Mouse (Mus musculus): ENCODE results near the gene Cd2bp2. TPM values are rescaled to one million over a fixed set of nuclear protein-coding genes. Genes with fewer than 3 reads are reported as not detected.

Cd2bp2 gene
- total RNA-seq, 2 experiments from 2014 or later: 36.7 to 41.1 TPM

DNA sequence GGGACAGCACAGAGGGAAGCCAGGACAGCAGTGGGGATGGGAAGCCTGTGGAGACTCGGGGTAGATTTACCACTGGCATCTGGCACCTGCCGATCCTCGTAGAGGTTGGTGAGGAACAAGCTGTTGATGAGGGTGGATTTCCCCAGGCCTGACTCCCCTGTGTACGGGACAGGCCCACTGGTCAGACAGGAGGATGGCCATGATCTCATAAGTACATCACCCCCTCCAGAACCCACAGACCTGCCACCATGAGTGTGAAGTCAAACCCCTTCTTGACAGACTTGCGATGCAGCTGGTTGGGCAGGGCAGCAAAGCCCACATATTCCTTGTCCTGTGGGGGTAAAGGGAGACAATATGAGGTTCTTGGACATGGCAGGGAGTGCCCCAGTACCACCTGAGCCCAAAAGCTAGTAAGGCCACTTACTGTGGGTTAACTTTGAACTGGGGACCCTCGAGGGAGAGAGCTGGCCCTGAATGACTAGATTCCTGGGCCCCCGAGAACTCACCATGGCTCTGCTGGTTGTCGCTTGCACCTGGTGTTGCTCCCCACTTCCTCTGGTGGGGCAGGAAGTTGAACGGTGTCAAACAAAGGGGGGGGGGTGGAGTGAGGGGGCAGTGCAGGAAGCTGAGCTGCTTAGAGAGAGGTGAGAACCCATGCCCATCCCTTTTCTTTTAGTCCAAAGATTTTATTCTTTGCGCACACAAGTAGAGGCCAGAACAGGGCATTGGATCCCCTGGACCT is 22.2 kb upstream of the Cd2bp2 start:
- no peak for DNase-seq

- DNase-seq: no peak
These were observed 21.6 kb upstream of the Cd2bp2 start for GRCm38 (mm10) chr7:127217475-127217874.

DNA sequence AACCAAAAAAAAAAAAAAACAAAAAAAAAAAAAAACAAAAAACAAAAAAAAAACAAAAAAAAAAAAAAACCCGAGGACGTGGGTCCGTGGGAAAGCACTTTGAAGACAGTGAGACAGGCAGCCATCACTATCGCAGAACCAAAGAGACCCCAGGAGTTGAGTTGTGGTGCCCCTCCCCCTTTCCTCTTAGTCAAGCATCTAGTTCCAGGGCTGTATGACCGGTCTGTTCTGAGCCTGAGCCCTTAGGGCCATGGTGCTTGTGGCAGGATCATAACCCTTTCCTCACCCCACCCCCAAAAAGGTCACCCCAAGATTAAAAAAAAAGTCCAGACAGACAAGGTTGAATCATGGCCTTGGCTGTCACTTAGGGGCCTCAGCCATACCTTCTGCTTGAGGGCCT is 20.5 kb upstream of the Cd2bp2 start:
- no peak for DNase-seq

DNA sequence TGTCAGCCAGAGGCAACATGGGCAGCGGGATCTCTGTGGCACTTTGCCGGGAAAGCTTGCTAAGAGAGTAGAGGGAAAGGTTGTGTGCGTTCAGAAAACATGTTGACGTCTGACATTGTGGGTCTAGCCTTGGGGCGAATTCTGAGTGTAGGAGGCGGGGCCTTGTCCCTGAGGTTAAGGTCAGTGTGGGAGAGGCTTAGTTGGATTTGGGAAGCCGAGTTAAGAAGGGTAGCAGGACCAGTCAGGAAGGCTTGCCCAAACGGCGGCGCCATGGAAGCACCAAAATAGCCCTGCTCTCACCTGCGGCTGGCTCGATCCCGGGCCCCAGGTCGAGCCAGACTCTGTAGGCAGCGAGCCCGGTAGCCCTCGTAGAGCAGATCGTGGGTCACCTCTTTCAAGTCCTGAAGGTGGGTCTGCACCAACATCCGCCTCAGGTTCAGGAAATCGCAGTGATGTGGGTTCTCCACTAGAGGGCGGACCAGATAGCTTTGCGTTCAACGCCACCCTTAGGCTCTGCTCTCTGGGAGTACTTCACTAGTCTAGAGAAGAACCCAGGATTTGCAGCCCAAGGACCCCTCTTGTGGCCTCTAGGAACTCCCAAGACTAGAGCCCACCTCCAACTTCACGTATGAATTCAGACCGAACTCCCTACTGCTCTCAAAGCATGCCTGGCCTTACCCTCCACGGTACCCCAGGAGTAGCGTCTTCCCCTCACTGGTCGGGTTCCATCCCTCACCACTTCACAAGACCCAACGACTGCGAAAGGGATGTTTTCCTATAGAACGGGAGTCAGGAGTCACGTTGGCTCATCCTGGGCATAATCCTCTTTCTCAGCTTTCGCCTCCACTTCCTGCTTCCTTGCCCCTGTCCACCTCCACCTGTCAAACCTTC is 19.4 kb upstream of the Cd2bp2 start:
- DNase-seq: peak; percentile 71

DNA sequence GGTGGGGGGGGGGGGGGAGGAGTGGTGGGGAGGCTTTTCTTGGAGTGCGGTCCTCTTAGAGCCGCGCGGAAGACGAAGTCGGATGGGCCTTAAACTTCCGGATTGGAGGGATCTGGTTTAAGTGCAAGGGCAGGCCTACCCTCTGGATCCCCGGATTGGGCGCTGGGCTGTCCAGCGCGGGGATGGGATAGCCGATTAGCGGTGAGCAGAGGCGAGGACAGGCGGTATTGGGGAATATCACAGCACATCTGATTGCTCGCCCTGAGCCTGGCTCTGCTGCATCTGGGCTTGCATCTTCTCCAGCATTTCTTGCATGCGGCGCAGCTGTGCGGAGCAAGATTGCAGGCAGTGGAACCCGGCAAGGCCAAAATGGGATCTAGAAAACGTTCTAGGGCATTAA is 18.7 kb upstream of the Cd2bp2 start:
- peak; percentile 60 for DNase-seq

GRCm38 (mm10) chr7:127213930-127214329 is 18.1 kb upstream of the Cd2bp2 start:
- DNase-seq: no peak

- DNase-seq: no peak
These were observed 17.6 kb upstream of the Cd2bp2 start for GRCm38 (mm10) chr7:127213485-127213884.

- peak; percentile 57 for DNase-seq
These were observed 16.8 kb upstream of the Cd2bp2 start for GRCm38 (mm10) chr7:127212432-127213250.

GRCm38 (mm10) chr7:127211014-127211745 is 15.3 kb upstream of the Cd2bp2 start:
- no peak for DNase-seq

GRCm38 (mm10) chr7:127210266-127210665 is 14.4 kb upstream of the Cd2bp2 start:
- DNase-seq: no peak

- no peak for DNase-seq
These were observed 14.0 kb upstream of the Cd2bp2 start for GRCm38 (mm10) chr7:127209851-127210250.

DNA sequence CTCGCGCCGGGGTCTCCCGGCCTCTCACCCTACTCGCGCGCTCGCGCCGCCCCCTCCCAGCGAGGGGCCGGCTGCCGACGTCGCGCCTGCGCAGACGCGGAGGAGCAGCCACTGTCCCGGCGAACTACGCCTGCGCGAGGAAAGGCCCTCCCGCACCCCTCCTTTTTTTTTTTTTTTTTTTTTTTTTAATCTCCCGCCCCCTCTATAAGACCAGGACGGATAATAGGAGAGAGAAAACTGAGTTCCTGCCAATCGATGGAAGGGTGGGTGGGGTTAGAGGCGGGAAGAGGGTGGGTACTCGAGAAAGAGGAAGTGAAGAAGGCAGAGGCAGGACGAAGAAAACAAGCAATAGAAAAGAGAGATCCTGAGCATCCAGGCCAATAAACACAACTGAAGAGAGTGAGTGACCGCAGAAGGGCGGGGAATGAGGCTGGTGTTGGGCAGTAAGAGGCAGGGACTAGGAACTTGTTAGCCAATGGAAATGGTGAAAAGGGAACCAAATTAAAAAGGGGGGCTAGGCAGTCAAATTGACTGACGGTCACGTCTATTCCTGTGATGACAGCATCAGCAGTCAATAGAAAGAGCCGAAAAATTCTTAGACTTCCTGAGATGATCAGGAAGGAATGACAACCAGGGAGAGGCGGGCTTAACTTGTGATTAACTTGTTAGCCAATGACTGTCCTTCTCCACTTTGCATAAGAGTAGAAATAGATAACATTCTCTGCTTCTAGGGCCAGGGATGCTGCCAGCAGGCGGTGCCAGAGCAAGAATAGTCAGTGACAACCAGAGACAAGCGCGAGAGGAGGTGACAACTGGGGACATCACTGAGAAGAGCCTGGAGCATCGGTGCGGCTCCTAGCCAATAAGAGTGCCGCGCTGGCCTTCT is 12.9 kb upstream of the Cd2bp2 start, which contains the start of gene Mylpf:
Mylpf (plus strand) TSS at position 338 of the 886 bp plus-strand sequence.
- DNase-seq: peak; percentile 96

DNA sequence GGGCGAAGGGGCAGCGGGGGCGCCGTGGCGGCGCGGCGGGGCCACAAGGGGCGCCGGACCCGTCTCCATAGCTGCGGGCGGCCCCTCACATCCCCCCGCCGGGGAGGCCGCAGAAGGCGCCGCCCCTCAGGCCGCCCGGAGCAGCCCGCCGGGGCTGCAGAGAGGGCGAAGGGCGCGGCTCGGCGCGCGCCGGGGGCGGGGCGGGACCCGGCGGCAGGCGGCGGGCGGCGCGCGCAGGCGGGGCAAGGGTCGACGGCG is 12.4 kb upstream of the Cd2bp2 start, which contains the start of gene Tbc1d10b:
Tbc1d10b (minus strand) TSS at position 174 of the 258 bp plus-strand sequence.
- no peak for DNase-seq

DNA sequence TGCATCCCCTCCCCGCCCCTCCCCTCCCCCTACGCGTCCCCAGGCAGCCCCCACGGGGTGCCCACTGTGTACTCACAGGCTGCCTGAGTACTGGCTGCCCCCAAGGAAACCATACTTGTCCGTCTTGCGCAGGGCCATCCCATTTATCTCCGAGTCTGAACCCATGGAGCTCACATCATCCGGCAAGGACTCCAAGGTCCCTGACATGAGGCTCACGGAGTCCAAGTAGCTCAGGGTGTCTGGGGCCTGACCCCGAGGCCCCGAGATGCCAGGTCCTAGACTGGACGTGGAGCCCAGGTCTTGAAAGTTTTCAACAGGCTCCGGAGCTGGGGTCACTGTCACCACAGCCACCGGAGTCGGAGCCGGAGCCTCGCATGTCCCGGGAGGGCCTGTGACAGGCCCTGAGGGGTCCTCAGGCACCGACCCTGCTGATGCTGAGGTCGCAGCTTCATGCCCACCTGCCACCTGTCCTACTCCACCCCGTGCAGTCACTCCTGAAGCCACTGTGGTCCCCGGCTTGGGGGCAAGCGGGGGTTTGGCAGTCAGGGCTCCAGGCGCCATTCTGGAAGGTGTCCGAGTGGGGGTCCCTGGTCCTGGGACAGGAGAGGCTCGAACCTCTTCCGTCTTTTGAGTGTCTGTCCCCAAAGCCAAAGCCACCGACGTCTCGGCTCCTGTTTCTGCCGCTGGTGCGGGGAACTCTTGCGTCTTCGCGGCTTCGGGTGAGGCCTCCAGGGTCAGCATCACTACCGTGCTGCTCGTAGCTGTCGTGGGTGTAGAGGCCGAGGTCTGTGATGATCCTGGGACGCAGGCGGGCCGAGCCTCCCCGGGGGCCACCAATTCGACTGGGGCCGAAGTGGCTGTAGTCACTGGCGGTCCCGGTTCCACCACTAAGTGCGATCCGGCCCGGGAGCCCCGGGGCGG is 11.8 kb upstream of the Cd2bp2 start:
- DNase-seq: no peak

DNA sequence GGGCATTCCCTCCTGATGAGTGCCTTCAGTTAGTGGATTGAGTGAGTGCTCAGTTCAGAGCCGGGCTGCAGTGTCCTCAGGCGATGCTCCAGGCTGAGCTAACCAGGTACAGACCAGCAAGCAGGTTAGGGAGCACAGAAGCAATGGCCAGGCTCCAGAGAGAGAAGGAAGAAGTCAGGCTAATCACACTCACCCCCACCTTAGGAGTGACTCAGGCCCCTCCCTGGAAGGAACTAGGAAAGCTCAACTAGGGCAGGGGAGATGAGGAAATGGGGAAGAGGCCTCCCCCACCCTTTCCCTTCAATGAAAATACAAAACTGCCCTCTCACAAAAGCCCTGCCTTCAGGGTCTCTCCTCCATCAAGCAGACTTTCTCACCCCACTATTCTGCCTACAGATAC is 10.8 kb upstream of the Cd2bp2 start:
- DNase-seq: no peak

DNA sequence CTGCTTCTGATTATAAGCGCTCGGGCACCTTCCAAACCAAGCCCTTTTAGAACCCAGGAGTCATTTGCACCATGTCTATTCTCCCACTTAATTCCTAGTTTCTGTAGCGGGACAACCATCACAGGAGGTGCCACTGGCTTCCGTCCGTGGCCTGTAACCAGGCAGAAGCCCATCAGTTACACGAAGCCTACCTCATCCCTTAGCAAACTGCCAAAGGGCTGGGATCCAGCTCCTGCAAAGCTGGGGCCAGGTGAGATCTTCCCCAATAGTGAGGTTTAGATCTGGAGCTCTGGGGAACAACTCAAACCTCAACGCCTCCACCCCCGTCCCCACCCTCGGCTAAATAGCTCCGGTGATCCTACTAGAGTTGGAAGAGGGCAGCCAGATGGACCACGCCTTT is 634 bp upstream of the Cd2bp2 start:
- DNase-seq: no peak

GRCm38 (mm10) chr7:127194633-127195029 is 1.2 kb downstream of the Cd2bp2 start:
- no peak for DNase-seq

DNA sequence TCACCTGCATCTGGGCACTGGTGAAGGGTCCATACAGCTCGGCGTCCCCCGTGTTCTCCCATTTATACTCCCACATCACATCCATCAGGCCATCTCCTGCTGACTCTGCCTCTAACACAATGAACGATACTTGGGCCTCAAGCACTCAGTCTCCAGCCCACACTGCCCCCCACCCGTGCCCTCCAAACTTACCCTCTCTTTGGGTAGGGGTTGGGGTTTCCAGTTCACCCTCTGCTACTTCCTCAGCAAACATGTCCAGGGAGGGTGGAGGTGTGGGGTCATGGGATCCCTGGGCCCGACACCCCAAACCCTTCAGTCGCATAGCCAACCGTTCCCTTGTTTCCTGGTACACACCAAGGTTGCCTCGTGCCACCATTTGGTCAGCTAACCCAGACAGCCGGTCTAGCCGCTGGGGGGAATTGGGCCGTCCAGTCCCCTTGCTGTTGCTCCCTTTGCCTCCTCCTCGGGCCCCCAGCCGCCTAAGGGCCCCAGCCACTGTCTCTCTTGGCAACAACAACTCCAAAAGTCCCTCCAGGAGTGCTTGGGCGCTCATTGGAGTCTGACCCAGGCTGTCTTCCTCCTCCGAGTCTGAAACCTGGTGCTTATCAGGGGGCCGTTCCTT is 1.7 kb downstream of the Cd2bp2 start:
- no peak for DNase-seq

DNA sequence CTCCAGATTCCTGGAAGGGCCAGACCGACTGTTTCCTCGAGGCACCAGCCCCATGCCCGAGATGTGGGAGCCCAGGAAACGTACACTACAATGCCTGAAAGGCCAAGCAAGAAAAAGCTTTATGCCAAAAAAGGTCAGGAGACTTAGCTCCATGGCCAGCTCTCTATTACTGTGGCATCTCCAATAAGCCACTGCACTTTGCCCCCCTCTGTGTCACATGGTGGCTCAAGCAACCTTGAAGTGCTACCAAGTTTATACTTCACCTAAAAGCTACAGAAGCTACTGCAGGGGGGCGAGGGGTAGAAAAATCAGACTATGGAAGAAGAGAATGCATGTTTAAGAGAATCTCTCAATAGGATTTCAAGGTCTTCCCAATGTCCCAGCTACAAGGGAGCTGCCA is 2.9 kb downstream of the Cd2bp2 start:
- no peak for DNase-seq

Data from gastrocnemius, postnatal 10 days (tissue).